Mouse (Mus musculus): ENCODE data around the gene Hmcn1.

The Hmcn1 gene

DNA sequence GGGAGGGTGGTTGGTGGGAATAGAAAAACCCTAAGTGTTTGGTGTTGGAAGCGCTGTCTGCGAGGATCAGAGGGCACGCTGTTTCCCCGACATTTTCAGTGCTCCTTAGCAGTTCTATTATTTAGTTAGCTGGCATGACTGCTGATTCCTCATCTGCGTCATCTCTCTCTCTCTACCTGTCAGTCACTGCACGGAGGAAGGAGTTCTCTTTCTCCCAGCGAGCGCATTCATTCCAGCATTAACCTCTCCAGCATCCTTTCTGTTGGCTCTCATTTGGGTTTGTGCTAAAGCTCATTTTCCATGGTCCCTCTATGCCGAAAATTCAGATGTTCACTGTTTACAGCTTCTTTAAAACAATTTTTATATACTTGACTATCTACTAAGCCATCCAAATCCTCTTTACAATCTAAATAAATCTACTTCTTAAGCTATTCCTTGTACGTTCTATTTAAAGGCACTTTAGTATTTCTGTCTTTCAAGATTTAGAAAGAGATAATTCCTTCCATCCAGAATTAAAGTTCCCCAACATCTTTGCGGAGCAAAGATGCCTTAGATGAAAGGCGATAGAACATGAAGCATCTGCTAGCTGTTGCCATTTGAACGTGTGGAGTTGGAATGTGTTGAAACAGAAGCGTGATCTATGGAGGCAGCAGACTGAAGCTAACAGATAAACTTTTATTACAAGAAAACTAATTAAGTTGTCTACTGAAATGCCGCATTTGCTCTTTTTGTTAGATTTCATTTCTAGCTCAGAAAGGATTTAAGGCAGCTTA, 210.0 kb downstream of the Hmcn1 start:
- CTCF ChIA-PET = no interaction called here

DNA sequence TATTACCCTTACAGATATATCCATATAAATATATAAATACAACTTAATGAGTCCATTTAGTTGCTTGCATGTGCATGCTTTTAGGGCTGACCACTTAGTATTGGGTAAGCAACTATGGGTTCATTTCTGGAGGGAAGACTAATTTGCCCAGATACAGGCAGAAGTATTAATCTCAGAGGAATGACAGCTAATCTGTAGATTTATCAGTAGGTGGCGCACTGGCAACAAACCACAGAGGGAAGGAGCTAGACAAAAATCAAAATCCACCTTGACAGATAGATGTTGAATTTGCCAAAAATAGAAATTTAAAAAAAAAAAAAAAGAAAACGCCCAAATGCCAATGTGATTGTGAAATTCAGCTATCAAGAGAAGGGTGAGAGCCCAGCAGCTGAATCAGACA, 213.3 kb downstream of the Hmcn1 start:
- CTCF ChIA-PET = interaction anchor here (0.7 kb wide), 1 partner anchor 1420 kb away, joined by 4 read pairs; no protein-coding TSS in a partner anchor

DNA sequence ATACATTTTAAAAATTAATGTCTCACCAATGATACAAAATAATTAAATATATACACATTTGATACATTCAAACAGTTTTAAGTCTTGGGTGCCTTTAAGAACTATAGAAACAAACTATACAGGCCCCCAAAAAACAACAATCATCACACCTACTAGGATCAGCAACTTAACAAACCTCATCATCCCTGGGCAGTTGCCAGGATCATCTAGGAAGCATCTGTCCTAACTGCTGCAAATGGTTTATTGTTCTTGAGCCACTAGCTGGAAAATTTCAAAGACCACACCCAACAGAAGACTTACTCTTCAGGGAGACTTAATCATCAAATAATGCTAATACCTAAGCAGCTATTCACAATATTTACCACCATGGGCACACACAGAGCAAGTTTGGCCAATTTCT, 216.5 kb downstream of the Hmcn1 start:
- CTCF ChIA-PET = no interaction called here

DNA sequence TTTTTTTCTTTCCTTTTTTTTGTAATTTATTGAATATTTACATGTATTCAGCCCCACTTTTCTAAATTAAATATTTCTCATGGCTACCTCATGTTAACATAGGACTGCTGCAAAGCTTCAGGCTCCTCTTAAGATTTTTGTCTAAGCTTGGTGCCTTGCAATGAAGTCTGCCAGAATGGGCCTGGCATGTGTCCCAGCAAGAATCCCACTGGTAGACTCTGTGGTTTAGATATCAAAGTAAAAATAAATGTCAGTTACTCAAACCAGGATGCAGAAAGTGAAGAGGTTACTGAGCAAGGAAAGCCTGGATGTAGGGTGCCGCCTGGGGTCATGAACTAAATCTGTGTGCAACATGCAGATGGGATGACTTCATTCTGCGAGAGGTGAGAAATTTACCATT, 217.5 kb downstream of the Hmcn1 start:
- CTCF ChIA-PET = no interaction called here

DNA sequence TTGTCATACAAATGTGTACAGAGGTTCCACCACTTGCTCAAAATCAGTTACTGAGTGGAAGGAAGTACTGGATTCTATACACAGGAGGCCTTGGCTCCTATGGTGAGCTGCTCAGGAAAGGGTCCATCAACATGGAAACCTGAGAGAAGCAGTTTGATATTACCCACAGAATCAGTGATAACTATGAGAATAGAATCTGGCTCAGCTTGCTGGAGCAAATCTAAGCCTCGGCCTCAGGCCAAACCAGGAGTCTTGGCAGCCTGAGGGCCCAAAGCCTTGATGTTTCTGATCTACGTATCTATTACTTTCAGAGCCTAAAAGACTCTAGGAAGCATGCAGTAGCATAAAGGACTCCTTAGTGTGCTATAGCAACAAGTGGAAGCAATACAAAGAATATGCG, 220.3 kb downstream of the Hmcn1 start:
- CTCF ChIA-PET = no interaction called here

DNA sequence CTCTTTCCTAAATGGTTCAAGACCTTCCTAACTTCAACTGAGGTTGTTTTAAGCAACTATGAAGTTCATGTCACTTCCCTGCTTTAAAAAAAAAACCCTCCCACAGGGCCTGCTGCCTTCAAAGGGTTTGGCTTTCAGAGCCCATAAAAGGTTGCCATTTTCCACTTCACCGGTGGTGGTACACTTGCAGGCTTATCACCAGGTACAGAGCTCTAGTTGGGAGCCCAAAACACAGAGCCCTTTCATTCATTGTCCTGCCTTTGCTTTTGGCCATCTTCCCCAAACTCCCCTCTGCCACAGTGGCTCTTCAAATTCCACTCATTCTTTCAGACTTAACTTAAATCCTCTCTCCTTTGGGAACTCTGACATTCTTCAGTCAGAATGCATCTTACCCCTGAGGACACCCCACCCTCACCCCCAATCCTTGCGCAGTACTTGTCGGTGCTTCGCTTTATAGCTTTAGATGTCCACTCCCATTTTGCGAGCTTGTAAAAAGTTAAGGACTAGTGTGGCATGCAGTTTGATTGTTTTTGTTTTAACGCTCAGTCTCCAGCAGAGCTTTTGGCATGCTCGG, 222.2 kb downstream of the Hmcn1 start:
- CTCF ChIA-PET = no interaction called here

DNA sequence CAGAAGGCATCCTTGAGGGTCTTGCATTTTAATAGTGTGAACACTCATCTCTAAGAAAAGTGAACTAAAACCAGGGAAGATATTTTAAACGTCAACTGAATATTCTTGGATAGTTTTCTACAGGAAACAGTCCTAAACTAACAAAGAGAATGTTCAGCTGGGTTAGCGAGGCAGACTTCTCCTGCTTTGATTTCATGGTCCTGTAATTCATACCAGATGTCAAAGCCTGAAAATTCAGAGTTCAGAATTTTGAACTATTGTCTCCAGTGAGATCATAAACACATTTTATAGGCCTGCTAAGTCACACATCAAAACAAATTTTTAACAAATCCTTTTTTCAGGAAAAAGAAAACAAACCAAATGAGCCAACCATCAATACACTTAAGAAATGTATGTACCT, 223.4 kb downstream of the Hmcn1 start:
- CTCF ChIA-PET = no interaction called here

DNA sequence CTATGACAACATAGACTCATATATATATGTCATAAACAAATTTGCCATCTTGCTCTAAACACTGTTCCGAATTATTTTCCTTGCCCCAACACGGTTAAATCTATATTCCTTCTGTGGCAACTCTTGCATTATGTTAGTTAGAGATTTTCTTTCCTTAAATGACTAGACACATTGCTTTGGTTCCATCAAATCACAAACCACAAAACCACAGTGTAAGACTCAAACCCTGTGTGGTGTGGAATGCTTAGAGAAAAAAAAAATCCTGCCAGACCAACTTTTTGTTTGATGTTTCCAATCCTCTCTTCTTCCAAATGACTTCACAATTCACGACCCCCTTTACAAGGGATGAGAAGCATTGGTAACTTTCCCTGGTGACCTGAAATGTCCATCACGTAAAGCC, 231.6 kb downstream of the Hmcn1 start:
- CTCF ChIA-PET = no interaction called here

DNA sequence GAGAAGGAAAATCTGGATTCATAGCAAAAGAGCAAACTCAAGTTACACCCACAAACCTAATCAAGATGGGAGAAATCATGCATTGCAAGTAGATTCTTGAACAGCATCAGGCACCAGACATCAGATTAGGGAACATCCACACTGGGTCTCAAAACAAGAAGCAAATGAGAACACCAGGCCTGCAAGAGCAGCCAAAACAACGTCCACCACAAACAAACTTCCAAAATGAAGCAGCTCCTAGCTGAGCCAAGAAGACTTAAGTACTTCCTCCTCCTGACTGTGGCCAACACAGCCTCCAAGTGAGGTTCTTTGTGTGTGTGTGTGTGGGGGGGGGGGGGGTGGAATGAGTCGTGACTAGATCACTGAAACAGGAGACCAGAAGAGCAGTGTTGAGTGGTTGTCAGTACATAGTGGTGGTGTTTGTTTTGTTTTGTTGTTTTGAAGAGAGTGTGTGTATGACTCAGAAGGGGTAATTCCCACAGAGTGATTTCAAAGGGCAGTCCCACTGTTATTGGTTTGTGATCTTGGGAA, 232.4 kb downstream of the Hmcn1 start:
- CTCF ChIA-PET = no interaction called here

DNA sequence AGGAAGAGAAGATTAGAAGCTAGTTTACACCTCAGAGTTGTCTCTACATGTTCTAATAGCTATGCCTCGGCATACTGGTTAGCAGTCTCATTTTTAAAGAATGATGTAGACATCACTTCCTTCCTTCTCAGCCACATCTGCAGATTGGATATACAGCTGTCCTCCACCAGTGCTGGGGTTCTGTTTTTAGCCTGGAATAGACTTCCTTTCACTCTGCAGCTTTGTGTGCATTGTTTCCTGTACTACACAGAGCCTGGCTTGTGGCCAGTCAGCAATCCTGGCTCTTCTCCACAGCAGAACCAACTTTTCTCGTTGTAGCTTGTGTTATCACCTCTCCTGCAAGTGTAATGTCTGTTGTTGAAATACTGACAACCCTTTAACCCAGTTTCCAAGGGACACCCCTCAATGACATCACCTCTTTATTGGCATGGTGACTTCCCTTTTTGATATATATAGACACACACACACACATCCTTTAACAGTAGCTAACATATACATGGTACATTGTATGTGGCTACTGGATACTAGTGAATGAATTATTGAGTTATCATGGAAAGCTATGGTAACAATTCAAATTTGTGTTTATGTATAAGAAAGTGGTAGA, 233.7 kb downstream of the Hmcn1 start:
- CTCF ChIA-PET = no interaction called here

DNA sequence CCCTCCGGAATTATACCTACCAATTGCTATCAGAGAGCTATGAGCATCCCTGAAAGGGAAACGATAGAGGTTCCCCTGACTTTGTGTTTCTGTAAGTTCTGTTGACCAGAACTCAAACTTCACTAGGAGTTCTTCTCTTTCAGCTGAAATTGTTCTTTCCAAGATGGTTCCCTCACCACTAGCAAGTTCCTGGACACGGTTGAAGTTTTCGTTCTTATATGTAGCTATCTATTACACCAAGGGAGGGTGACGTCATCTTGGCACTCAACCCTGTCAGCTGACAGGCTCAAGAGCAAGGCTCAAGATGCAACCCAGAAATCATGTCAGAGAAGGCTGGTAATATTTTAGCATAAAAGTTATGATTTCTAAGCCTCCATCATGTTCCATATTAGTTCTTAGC, 239.3 kb downstream of the Hmcn1 start:
- CTCF ChIA-PET = no interaction called here

DNA sequence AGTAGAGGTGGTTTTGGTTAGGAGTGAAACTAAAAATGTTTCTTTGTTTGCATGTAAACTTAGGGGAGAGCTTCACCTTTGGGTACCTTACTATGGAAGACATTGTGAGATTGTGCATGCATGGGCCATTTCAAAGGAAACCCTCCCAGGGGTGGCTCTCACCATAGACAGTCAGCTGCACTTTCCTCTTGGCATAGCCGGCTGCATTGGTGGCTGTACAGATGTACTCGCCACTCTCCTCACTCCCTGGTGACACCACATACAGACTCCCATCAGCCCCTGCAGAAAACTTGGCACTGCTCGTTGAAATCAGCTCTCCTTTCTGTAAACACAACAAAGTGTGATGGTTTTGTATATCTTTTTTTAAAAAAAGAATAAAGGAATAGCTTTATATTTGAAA, 244.5 kb downstream of the Hmcn1 start:
- CTCF ChIA-PET = no interaction called here

DNA sequence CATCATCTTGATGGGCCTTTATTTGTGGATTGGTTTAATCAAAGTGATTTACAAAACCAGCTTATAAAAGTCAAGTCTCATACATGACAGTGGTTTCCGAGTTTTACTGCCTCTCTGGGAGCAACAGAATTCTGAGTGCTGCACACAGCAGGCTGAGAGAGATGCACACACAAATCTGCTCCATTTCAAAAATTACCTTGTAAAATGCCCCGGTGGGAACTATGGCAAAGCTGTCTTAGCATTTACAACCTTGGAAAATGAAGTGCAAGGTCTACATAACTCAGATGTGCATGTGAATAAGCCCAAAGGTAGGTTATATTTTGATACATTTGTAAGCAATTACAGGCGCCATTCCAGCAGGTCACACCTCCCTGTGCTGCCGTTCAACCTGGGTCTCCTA, 245.5 kb downstream of the Hmcn1 start:
- CTCF ChIA-PET = no interaction called here

DNA sequence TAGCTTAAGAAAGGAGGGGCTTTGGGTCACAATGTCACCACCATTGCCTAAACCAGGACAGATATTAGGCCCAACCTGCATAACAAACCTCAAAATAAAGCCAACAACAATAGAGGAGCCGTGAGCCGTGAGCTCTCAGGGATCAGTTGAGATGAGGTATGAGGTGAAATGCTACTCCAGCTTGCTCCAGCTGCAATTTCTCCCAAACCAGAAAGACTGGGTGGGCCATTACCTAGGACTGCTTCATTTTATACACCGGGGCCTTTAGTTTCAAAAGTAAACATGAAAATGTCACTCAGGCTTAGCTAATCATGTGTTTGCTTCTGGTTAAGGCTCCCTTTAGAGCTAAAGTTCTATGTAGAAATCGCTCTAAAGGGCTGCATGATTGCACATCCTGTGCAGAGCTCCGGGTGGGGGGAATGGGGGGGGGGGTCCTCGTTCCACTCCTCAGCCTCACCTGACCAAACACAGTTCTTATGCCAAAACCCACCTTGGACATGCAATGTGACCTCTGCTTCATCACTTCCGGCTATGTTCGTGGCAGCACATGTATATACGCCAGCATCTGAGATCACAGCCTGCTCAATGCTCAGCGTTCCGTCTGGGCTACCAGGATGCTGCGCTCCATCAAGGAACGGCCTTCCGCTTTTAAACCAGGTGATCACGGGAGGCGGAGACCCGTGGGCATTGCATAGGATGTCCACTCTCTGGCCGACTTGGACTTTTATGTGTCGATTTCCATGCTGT, 250.0 kb downstream of the Hmcn1 start:
- CTCF ChIA-PET = no interaction called here

DNA sequence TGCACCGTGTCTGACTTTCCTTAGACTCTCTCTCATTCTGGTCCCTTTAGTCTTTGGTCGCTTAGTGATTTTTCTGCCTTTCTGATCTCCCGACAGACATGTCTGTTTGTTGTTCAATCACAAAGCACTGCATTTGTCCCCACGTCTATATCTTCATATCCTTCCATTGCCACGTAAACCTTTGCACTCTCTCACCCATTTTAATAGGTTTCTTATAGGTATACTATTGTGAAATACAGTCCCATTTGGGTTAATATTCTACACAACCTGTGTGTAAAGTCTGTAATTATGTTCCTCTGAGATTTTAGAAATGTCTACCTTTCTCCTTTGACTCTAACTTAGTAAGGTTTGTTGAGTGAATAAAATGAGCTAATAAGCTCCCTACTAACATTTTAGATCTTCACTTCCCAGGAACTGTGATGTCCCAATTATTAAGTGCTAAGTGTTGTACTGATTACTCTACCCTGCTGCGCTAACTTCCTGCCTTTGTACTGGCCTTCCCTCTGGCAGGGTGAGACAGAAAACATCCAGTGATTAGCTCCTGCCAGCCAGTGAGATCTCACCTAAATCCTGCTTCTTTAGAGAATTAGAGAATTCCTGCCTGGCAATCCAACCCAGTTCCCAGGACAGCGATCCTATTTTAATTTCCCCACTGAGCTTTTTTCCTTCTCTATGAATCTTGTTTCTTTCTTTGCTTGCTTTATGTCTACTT, 250.7 kb downstream of the Hmcn1 start:
- CTCF ChIA-PET = no interaction called here

DNA sequence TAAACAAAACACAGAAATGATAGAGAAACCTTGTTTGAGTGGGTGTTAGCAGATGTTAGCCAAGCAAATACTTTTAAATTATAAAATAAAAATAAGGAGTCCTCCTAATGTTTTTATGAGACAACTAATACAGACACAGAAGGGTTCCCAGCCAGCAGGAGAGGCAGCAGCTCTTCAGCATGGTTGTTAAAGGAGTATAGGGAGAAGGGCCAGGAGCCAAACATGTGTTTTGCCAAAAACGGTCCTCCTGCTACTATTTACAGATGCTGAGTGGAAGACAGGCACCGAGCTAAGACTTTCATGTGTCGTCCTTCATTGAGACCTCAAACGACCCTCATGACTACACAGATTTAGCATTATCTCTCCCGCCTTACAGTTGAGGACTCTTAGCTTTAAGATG, 281.8 kb downstream of the Hmcn1 start:
- CTCF ChIA-PET = no interaction called here

DNA sequence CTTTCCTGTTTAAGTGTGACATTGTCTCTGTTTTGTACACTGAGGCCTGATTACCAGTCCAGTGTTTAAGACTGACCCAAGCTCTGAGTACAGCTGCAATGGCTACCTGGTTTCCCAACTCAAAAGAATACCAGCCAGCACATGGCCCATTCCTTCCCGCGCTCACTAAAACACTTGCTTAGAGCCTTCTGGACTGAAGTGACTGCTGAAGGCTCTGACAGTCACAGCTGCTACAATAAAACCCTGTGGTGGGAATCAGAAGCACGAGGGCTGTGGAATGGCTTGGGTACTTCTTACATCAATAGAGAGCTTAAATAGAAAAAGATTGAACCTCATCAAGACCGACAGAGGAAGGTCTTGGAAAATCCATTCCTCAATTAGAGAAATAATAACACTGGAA, 286.7 kb downstream of the Hmcn1 start:
- CTCF ChIA-PET = no interaction called here

DNA sequence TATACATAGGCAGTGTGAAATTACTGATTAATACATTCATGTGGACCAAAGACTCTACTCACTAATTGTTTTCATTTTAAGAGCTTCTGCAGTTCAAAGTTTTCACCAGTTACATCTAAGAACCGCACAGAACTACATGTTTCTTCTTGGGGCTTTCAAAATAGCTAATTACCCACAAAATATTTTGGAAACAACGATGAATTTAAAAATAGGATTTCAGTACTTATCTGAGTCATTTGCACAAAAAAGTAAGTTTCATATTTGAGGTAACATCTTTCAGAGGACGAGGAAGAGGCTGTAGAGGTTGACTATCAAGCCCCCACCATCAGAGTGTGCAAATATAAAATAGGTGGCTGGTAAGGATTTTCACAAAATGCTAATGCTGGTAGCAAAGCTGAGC, 295.5 kb downstream of the Hmcn1 start:
- CTCF ChIA-PET = no interaction called here

DNA sequence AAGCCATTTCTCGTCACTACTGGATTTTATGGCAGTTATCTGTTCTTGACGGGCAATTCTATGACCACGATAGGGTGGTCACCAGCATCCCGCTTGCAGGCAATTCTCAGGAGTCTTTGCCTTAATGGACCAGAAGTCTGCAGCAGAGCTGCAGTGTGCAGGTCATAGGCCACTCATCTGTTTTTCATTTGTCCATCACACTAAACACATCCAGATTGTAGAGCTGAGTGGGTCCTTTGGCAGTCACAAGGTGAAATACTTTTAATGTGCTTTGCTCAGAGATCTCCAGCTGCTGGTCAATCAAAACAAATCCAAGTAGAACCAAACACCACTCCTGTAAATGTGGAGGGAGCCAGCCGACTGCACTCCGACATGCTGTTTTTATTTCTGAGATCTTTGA, 311.2 kb downstream of the Hmcn1 start:
- CTCF ChIA-PET = no interaction called here

DNA sequence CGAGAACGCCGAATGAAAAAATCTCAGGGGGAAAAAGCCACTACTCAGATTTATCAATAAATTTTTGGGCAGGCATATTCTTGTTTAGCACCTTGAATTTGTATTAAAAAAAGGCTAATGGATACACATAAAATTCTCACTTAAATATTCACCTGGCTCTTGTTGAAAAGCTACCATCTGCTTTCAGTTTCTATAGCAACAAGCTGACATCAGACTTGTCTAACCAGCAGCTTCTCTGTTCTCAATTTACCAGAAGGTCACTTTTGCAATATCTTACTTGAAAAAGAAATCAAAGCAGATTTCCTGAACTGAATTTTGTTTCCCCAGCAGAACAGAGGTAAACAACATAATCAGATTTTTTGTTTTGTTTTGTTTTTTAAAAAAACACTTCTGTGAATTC, 311.8 kb downstream of the Hmcn1 start:
- CTCF ChIA-PET = no interaction called here

DNA sequence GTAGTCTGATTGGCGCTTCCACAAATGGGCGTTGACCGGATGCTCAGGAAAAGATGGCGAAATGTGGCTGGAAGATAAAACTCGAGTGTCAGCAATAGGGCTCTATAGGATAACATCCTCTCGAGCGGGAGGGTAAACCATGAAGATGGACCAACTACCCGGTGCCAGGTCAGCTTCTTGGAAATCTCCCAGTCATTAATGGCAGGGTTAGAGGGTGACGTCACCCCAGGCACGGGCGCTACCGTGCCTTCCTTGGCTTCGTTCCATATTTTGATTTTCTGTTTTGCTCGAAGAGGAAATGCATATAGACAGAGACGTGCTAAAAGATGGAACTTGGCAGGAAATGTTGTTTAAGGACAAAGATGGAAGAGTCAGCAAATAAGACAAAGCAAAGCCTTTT, 312.2 kb downstream of the Hmcn1 start:
- CTCF ChIA-PET = no interaction called here

DNA sequence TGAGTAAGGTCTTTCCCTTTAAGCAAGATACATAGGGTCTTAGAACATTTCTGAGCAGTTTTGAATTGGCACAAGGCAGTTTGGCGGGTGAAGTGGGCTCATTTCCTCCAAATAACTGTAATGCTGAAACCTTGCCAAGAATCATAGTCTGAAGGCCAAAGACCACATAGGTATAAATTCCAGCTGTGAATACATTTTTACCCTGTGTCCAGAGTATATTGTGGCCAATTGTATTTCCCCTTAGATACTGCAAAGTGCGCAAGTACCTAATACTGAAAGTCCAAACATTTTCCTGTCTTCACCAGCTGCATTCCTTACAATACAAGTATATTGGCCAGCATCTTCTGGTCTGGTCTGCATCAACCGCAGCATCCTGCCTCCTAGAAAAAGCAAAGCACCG, 312.9 kb downstream of the Hmcn1 start:
- CTCF ChIA-PET = no interaction called here

All from spleen, embryonic (tissue).